ENCODE assay signal across 8 mouse cellular contexts in genomic region chr5:21700934-21701333, GRCm38 (mm10). TPM values are rescaled to one million over a fixed set of nuclear protein-coding genes. Genes with fewer than 3 reads are reported as not detected.
DNase-seq lines count a peak whose midpoint lies in the region; ATAC-seq and TF ChIP-seq lines count a peak whose summit lies in the region.

No protein-coding gene starts in this region.

- H3K27ac ChIP-seq in lung, embryonic 16.5 days (ENCODE audit: low read length), result peak overlapping the region; percentile 29; the same call in 1 of the 2 replicates
- no peak overlapping the region for H3K27ac ChIP-seq in embryonic fibroblast, embryonic 13.5 days (ENCODE audit: insufficient read depth, low read length)
- no peak overlapping the region for H3K27ac ChIP-seq in limb, embryonic 13.5 days
- H3K27ac ChIP-seq in small intestine, adult 2 months (ENCODE audit: insufficient read depth, low read depth, low read length), result peak overlapping the region; percentile 15; the same call in 1 of the 2 replicates

- under 1% methylated on average over 22 of the region's 22 CpGs for WGBS in lung, embryonic 16.5 days
- under 1% methylated on average over 22 of the region's 22 CpGs for WGBS in limb, embryonic 13.5 days
- under 1% methylated on average over 22 of the region's 22 CpGs for WGBS in small intestine, adult 2 months

- no peak for TF ChIP-seq CTCF in embryonic fibroblast, embryonic 13.5 days (IDR thresholded peaks at IDR 0.05; ENCODE audit: borderline replicate concordance, insufficient read depth, low read length)
- TF ChIP-seq CTCF in small intestine, adult 2 months (IDR thresholded peaks at IDR 0.05; ENCODE audit: extremely low read depth, insufficient read length, insufficient replicate concordance, low read depth, low read length), result peak; percentile 28; the same call in 1 of the 2 replicates

- peak overlapping the region; percentile 71 for H3K9ac ChIP-seq in lung, embryonic 16.5 days (ENCODE audit: low read length)
- H3K9ac ChIP-seq in limb, embryonic 13.5 days, result peak overlapping the region; percentile 60

- ATAC-seq in lung, embryonic 16.5 days (ENCODE audit: low read depth), result peak; percentile 34; the same call in 1 of the 2 replicates
- ATAC-seq in limb, embryonic 13.5 days (ENCODE audit: low FRiP score, low read depth), result peak; percentile 55; the same call in 1 of the 2 replicates

- H3K9me3 ChIP-seq in lung, embryonic 16.5 days (ENCODE audit: control insufficient read depth, low read length), result no peaks in the 10 kb centered on the region
- H3K9me3 ChIP-seq in limb, embryonic 13.5 days, result no peaks in the 10 kb centered on the region

- H3K4me1 ChIP-seq in lung, embryonic 16.5 days (replicated peaks; ENCODE audit: control insufficient read depth, insufficient read depth, low read length), result no peaks in the 10 kb centered on the region
- H3K4me1 ChIP-seq in embryonic fibroblast, embryonic 13.5 days (ENCODE audit: control insufficient read depth, insufficient read depth, low read length), result no peaks in the 10 kb centered on the region
- H3K4me1 ChIP-seq in limb, embryonic 13.5 days, result 0 out of 2 replicates have a peak, but pooled peaks cover 4% of the 10 kb centered on the region
- H3K4me1 ChIP-seq in small intestine, adult 2 months (ENCODE audit: control insufficient read depth, insufficient read depth, insufficient read length, low read length), result peaks cover 3% of the 10 kb centered on the region

- H3K27me3 ChIP-seq in lung, embryonic 16.5 days (ENCODE audit: control insufficient read depth, insufficient read depth, low read depth, low read length), result no peaks in the 10 kb centered on the region
- no peaks in the 10 kb centered on the region for H3K27me3 ChIP-seq in limb, embryonic 13.5 days
- no peaks in the 10 kb centered on the region for H3K27me3 ChIP-seq in small intestine, adult 2 months (ENCODE audit: control insufficient read depth, insufficient read depth, low read length)

- H3K4me3 ChIP-seq in lung, embryonic 16.5 days (ENCODE audit: low read length), result peak overlapping the region; percentile 76
- peak overlapping the region; percentile 80 for H3K4me3 ChIP-seq in embryonic fibroblast, embryonic 13.5 days (ENCODE audit: insufficient read depth, low read length)
- peak overlapping the region; percentile 68 for H3K4me3 ChIP-seq in limb, embryonic 13.5 days
- H3K4me3 ChIP-seq in small intestine, adult 2 months (ENCODE audit: low read depth, low read length), result peak overlapping the region; percentile 75

- peak overlapping the region; percentile 90 for H3K4me2 ChIP-seq in lung, embryonic 16.5 days (ENCODE audit: low read depth, low read length)
- peak overlapping the region; percentile 83 for H3K4me2 ChIP-seq in limb, embryonic 13.5 days (replicated peaks)

- H3K36me3 ChIP-seq in lung, embryonic 16.5 days (ENCODE audit: control insufficient read depth, insufficient read depth, low read length), result no peaks in the 10 kb centered on the region
- H3K36me3 ChIP-seq in limb, embryonic 13.5 days, result no peaks in the 10 kb centered on the region
- no peaks in the 10 kb centered on the region for H3K36me3 ChIP-seq in small intestine, adult 2 months (ENCODE audit: control insufficient read depth, insufficient read depth, low read length)

- no peak; the same call in 1 of the 2 replicates for TF ChIP-seq POLR2A in embryonic fibroblast, embryonic 13.5 days (IDR thresholded peaks at IDR 0.05; ENCODE audit: low read depth, low read length)
- TF ChIP-seq POLR2A in small intestine, adult 2 months (IDR thresholded peaks at IDR 0.05; ENCODE audit: low read depth, low read length), result no peak

- DNase-seq in lung, adult 18-20 months, result no peak
- no peak for DNase-seq in right cerebral cortex, postnatal 25 days
- no peak for DNase-seq in adrenal gland, postnatal 10 days
- DNase-seq in frontal cortex, postnatal 10 days (ENCODE audit: low spot score in 2 of 2), result no peak

RNA-seq across cellular contexts. Expression of gene Napepld, which starts 0.3 kb away (rescaled TPM):
- 4.7 and 5.5 TPM in 2 replicates for polyA plus RNA-seq in lung, embryonic 16.5 days (2015; fragmentation: Nextera tagmentation; extraction: Ambion mirVana)
- 1.7 and 1.9 TPM in 2 replicates for polyA plus RNA-seq in embryonic fibroblast, embryonic 13.5 days (2011; ENCODE audit: insufficient read length, low read depth, missing spikeins)
- 2.1 and 2.5 TPM in 2 replicates for polyA plus RNA-seq in limb, embryonic 13.5 days (2015; fragmentation: Nextera tagmentation; extraction: Ambion mirVana)
- polyA plus RNA-seq in small intestine, adult 2 months (2012; rRNA removed), result 0.85 and 1.3 TPM in 2 replicates
- total RNA-seq in adrenal gland, postnatal 10 days (2021), result 10 to 100 TPM; 10.8 to 17.4 TPM

RNA-seq across cellular contexts. Expression of gene Pmpcb, which starts 36.0 kb away (rescaled TPM):
- 74.2 and 76.1 TPM in 2 replicates for polyA plus RNA-seq in lung, embryonic 16.5 days (2015; fragmentation: Nextera tagmentation; extraction: Ambion mirVana)
- 78.7 and 107 TPM in 2 replicates for polyA plus RNA-seq in embryonic fibroblast, embryonic 13.5 days (2011; ENCODE audit: insufficient read length, low read depth, missing spikeins)
- polyA plus RNA-seq in limb, embryonic 13.5 days (2015; fragmentation: Nextera tagmentation; extraction: Ambion mirVana), result 91.5 and 94.9 TPM in 2 replicates
- polyA plus RNA-seq in small intestine, adult 2 months (2012; rRNA removed), result 9.2 and 14.6 TPM in 2 replicates
- 100 to 1,000 TPM; 235 to 244 TPM for total RNA-seq in adrenal gland, postnatal 10 days (2021)

RNA-seq across cellular contexts. Expression of gene Armc10, which starts 55.3 kb away (rescaled TPM):
- 44.6 and 45.3 TPM in 2 replicates for polyA plus RNA-seq in lung, embryonic 16.5 days (2015; fragmentation: Nextera tagmentation; extraction: Ambion mirVana)
- polyA plus RNA-seq in embryonic fibroblast, embryonic 13.5 days (2011; ENCODE audit: insufficient read length, low read depth, missing spikeins), result 34.2 and 40.4 TPM in 2 replicates
- 54.4 TPM in 2 replicates for polyA plus RNA-seq in limb, embryonic 13.5 days (2015; fragmentation: Nextera tagmentation; extraction: Ambion mirVana)
- 12.0 and 31.8 TPM in 2 replicates for polyA plus RNA-seq in small intestine, adult 2 months (2012; rRNA removed)
- total RNA-seq in adrenal gland, postnatal 10 days (2021), result 10 to 100 TPM; 17.7 to 22.4 TPM

RNA-seq across cellular contexts. Expression of gene Fbxl13, which starts 55.5 kb away (rescaled TPM):
- 0.97 and 1.6 TPM in 2 replicates for polyA plus RNA-seq in lung, embryonic 16.5 days (2015; fragmentation: Nextera tagmentation; extraction: Ambion mirVana)
- 0.27 TPM in 1 of 2 replicates, not detected in the other for polyA plus RNA-seq in embryonic fibroblast, embryonic 13.5 days (2011; ENCODE audit: insufficient read length, low read depth, missing spikeins)
- polyA plus RNA-seq in limb, embryonic 13.5 days (2015; fragmentation: Nextera tagmentation; extraction: Ambion mirVana), result 0.08 and 0.24 TPM in 2 replicates
- not detected in 2 replicates for polyA plus RNA-seq in small intestine, adult 2 months (2012; rRNA removed)
- under 1 TPM; 0.12 to 0.21 TPM for total RNA-seq in adrenal gland, postnatal 10 days (2021)

Comparison
In these comparisons a context has a peak if more than half of its experiments do, and no peak if none do; other contexts are left out.
1. H3K27ac ChIP-seq: peak in lung, embryonic 16.5 days (single experiment) and small intestine, adult 2 months (single experiment); none in embryonic fibroblast, embryonic 13.5 days (single experiment) and limb, embryonic 13.5 days (single experiment).
2. Peak in every context shown above with its lines, with median percentiles within 50 percentile points of each other: H3K4me3 ChIP-seq.